In genomic region chr8:111732406-111733085, GRCm38 (mm10) we compare ENCODE assay signal across 8 mouse cellular contexts. TPM values are rescaled to one million over a fixed set of nuclear protein-coding genes. Genes with fewer than 3 reads are reported as not detected.
DNase-seq lines count a peak whose midpoint lies in the region; TF ChIP-seq lines count a peak whose summit lies in the region.

No protein-coding gene starts in this region.

- TF ChIP-seq CTCF in kidney, adult 2 months (conservative IDR thresholded peaks at IDR 0.05; ENCODE audit: insufficient read depth, insufficient read length, low read depth, low read length), result no peak

- peak; percentile 54 for DNase-seq in cerebellum, adult 9-10 months
- DNase-seq in cerebellum, adult 11 months, result no peak
- DNase-seq in urinary bladder, postnatal 14 days (ENCODE audit: low spot score), result peak; percentile 48
- DNase-seq in urinary bladder, postnatal 10 days (ENCODE audit: low spot score), result no peak
- DNase-seq in kidney, adult 2 months, result peak; percentile 64
- DNase-seq in midbrain, embryonic 10.5 days (ENCODE audit: low spot score), result no peak
- no peak for DNase-seq in right cerebral cortex, adult 2 months (ENCODE audit: low spot score in 2 of 2)
- DNase-seq in T-cell, adult 2 months (ENCODE audit: low spot score), result no peak

- no peaks in the 10 kb centered on the region for H3K27me3 ChIP-seq in kidney, adult 2 months (replicated peaks; ENCODE audit: control insufficient read depth, insufficient read depth, low read length)
- H3K27me3 ChIP-seq in midbrain, embryonic 10.5 days (ENCODE audit: low read depth, poor library complexity, severe bottlenecking), result no peaks in the 10 kb centered on the region

- no peaks in the 10 kb centered on the region for H3K36me3 ChIP-seq in kidney, adult 2 months (ENCODE audit: control insufficient read depth, insufficient read depth, low read length)
- peaks cover 10% of the 10 kb centered on the region; the same call in 1 of the 2 replicates for H3K36me3 ChIP-seq in midbrain, embryonic 10.5 days

- H3K4me3 ChIP-seq in kidney, adult 2 months (ENCODE audit: insufficient read depth, low read depth, low read length), result peak overlapping the region; percentile 46
- peak overlapping the region; percentile 85 for H3K4me3 ChIP-seq in midbrain, embryonic 10.5 days

- peak overlapping the region; percentile 88 for H3K27ac ChIP-seq in kidney, adult 2 months (ENCODE audit: insufficient read depth, low read depth, low read length)
- H3K27ac ChIP-seq in midbrain, embryonic 10.5 days (replicated peaks), result peak overlapping the region; percentile 91

- WGBS in kidney, adult 2 months, result 8% methylated on average over 10 of the region's 10 CpGs
- whole genome bisulfite sequencing in midbrain, embryonic 10.5 days, result 33% methylated on average over 10 of the region's 10 CpGs

- TF ChIP-seq POLR2A in kidney, adult 2 months (IDR thresholded peaks at IDR 0.05; ENCODE audit: low read depth, low read length), result no peak

- H3K4me1 ChIP-seq in kidney, adult 2 months (ENCODE audit: control insufficient read depth, insufficient read depth, low read length), result peaks cover 88% of the 10 kb centered on the region
- H3K4me1 ChIP-seq in midbrain, embryonic 10.5 days, result peaks cover 90% of the 10 kb centered on the region

- no peaks in the 10 kb centered on the region for H3K9me3 ChIP-seq in midbrain, embryonic 10.5 days (replicated peaks)

RNA-seq across cellular contexts. Expression of gene Bcar1, which starts 11.1 kb away (rescaled TPM):
- 115 and 137 TPM in 2 replicates for polyA plus RNA-seq in kidney, adult 2 months (2012; rRNA removed)
- 52.4 and 53.7 TPM in 2 replicates for polyA plus RNA-seq in midbrain, embryonic 10.5 days (2016; fragmentation: Nextera tagmentation; extraction: Ambion mirVana)

RNA-seq across cellular contexts. Expression of gene Ctrb1, which starts 41.7 kb away (rescaled TPM):
- polyA plus RNA-seq in kidney, adult 2 months (2012; rRNA removed), result 0.17 and 0.29 TPM in 2 replicates
- polyA plus RNA-seq in midbrain, embryonic 10.5 days (2016; fragmentation: Nextera tagmentation; extraction: Ambion mirVana), result not detected in 2 replicates

Comparison
In these comparisons a context has a peak if more than half of its experiments do, and no peak if none do; other contexts are left out.
1. DNase-seq: peak in cerebellum, adult 9-10 months (single experiment), urinary bladder, postnatal 14 days (single experiment) and kidney, adult 2 months (single experiment); none in cerebellum, adult 11 months (single experiment), urinary bladder, postnatal 10 days (single experiment), midbrain, embryonic 10.5 days (single experiment), right cerebral cortex, adult 2 months (0 of 2) and T-cell, adult 2 months (single experiment).